Mouse (Mus musculus): ENCODE results near the gene Ebi3. TPM values are rescaled to one million over a fixed set of nuclear protein-coding genes. Genes with fewer than 3 reads are reported as not detected.
A peak's percentile ranks its signal among the peaks of the same experiment; 100 is the strongest.

Ebi3 gene
- total RNA-seq, 2 experiments from 2014 or later: 2.1 to 2.5 TPM

DNA sequence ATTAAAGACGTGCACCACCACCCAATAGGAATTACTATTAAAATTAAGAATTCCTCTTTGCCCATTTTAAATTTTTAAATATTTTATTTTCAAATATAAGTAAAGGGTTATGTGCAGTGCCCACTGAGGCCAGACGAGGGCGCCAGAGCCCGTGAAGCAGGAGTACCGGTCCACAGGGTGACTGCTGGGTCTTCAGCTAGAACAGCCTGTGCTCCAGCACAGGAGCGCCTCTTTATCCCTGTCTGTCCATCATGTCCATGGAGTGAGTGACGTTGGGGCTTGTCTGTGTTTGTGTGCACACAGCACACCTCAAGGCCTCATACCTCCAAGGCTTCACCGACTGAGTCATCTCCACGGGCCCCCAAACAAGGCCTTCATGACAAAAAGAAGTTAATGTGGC is 4.7 kb downstream of the Ebi3 start:
- intact Hi-C loops (cut with DNase I): loop anchor here (5.0 kb wide), 2 partner anchors 120 to 255 kb away; partner anchors contain the start of genes Hdgfl2 and Ubxn6
- peak; percentile 62 to 71 for DNase-seq (ENCODE audit: low spot score in 2 of 2)

DNA sequence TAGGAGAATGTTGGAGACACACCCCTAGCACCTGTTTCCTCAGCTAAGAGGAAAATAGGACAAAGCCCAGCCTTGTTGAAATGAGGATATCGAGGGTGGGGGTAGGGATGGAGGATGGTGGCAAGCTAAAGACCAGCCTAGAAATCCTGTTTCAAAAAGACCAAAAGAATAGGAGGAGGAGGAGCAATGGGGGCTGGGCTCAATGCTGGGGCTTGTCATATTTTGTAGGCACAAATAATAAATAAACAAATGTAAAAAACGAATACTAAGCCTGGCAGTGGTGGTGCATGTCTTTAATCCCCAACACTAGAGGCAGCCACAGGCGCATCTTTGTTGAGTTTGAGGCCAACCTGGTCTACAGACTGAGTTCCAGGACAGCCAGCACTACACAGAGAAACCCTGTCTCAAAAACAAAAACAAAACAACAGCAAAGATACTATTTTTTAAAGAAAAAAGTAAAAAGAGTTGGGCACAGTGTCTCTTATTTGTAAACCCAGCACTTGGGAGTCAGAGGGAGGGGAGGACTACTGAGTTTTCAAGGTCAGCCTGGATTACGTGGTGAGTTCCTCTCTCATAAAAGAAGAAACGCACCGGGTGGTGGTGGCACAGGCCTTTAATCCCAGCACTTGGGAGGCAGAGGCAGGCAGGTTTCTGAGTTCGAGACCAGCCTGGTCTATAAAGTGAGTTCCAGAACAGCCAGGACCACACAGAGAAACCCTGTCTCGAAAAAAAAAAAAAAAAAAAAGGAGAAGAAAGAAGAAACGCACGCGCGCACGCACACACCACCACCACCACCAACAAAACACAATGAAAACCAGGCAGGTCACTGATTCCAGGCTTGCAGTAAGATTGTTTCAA is 5.5 kb downstream of the Ebi3 start:
- intact Hi-C loops (cut with DNase I): loop anchor here (5.0 kb wide), 2 partner anchors 119 to 256 kb away; partner anchors contain the start of genes Hdgfl2 and Ubxn6
- no peak for DNase-seq (ENCODE audit: low spot score in 2 of 2)

DNA sequence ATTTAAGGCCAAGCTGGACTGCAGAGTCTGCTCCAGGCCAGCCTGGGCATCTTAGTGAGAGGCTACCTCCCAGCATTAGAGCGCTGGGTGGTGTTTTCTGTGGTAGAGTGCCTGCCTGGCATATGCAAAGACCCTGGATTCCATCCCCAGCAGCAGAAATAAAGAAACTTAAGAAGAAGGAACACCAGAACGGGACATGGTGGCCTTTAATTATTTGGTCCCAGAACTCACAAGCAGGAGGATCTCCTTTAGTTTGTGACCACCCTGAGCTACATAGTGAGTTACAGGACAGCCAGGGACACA is 6.1 kb downstream of the Ebi3 start:
- intact Hi-C loops (cut with DNase I): loop anchor here (5.0 kb wide), 2 partner anchors 119 to 256 kb away; partner anchors contain the start of genes Hdgfl2 and Ubxn6
- DNase-seq (ENCODE audit: low spot score in 2 of 2): no peak

DNA sequence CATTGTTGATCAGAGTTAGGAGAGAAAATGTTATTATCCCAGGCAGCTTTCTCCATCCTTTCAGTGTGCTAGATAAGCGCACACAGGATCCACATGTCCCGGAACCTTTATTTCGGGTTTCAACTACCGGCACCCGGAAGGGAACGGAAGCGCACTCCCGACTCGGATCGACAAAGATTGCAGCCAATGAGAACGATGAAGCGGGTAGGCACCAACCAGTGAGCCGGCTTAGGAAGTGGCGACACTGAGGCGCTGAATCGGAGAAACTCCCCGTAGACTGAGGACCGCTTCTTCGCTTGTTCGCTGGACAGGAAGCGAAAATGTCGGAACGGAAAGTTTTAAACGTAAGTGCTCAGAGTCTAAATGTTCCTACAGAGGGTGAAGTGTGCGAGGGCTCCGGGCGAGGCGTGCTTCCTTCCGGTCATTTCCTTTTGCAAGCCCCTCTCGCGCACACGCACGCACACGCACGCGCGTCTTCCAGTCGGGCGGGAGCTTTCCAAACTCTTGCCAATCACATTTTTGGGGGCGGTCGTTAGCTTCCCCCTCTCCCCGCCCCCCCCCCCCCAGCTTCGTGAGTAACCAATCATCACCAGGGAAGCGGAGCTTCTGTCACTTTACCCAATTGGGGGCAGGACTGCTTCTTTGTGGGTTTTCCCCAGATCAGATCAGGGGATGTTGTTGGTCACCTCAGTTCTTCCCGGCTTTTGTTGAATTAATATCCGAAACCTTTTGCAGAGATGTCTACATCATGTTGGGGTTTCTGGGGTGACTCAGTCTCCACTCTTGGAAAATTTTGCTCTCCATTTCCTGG is 6.7 kb downstream of the Ebi3 start, which contains the start of gene Yju2:
Yju2 (plus strand) TSS at position 182 of the 811 bp plus-strand sequence.
- intact Hi-C loops (cut with DNase I): loop anchor here (5.0 kb wide), 2 partner anchors 118 to 257 kb away; partner anchors contain the start of genes Hdgfl2 and Ubxn6
- DNase-seq (ENCODE audit: low spot score in 2 of 2): peak; percentile 96 to 98

- no peak for DNase-seq (ENCODE audit: low spot score in 2 of 2)
- intact Hi-C loops (cut with DNase I): loop anchor here (5.0 kb wide), 2 partner anchors 117 to 258 kb away; partner anchors contain the start of genes Hdgfl2 and Ubxn6
Observed at GRCm38 (mm10) chr17:55959946-55960740, 7.7 kb downstream of the Ebi3 start.

DNA sequence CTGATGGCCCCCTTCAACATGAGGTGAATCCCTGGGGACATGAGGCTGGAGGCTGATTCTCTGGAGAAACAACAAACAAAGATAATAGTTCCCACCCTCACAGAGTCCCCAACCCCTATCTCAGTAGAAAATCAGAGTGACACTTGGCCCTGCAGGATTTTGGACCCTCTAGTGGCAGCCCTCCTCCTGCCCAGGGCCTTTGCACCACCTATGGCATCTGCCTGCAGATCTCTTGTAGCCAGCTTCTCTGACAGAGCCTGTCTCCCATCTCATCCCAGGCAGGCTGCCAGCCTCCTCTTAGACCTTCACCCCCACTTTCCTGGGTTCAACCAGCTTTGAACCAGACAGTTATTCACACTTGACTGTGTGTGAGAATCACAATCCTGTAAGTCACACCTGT is 8.4 kb downstream of the Ebi3 start:
- intact Hi-C loops (cut with DNase I): no loop called here
- no peak for DNase-seq (ENCODE audit: low spot score in 2 of 2)

DNA sequence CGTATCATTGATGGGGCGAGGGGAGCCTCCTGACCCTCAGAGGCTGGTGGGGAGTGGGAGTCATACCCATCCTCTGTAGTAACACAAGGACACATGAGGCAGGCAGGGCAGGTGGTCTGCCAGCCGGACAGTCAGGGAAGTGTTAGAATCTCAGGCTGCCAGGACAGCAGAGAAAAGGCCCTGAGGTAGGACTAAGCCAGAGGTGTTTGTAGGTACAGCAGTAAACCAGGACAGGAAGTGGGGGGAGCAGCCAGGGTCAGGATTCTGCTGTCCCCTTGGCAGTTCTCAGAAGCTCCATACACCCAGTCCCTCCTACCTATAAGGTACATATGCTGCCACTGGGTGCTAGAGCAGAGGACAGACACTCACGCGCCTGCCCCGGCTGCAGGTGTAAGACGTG is 9.2 kb downstream of the Ebi3 start:
- no peak for DNase-seq (ENCODE audit: low spot score in 2 of 2)
- intact Hi-C loops (cut with DNase I): no loop called here

- no peak for DNase-seq (ENCODE audit: low spot score in 2 of 2)
- intact Hi-C loops (cut with DNase I): no loop called here
Observed at GRCm38 (mm10) chr17:55963171-55963570, 10.7 kb downstream of the Ebi3 start.

- no peak for DNase-seq (ENCODE audit: low spot score in 2 of 2)
- intact Hi-C loops (cut with DNase I): no loop called here
Observed at GRCm38 (mm10) chr17:55964496-55964895, 12.1 kb downstream of the Ebi3 start.

DNA sequence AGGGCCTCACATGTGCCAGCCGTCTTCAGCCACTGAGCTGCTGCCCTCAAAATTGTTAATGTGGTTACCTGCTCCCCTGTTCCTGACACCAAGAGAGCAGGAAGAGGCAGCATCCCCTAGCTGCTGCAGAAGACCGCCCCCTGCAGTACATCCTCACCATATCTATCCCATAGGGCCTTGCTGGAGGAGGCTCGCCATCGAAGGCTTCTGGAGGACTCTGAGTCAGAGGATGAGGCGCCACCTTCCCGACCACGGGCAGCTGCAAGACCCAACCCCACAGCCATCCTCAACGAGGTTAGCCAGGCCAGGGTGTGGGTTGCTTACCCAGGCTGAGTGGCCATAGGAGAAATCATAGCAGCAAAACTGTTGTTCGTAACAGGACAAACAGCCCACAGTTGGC is 12.6 kb downstream of the Ebi3 start:
- intact Hi-C loops (cut with DNase I): no loop called here
- no peak for DNase-seq (ENCODE audit: low spot score in 2 of 2)

- no peak for DNase-seq (ENCODE audit: low spot score in 2 of 2)
- intact Hi-C loops (cut with DNase I): no loop called here
Observed at GRCm38 (mm10) chr17:55967186-55967585, 14.7 kb downstream of the Ebi3 start.

GRCm38 (mm10) chr17:55968210-55968609 is 15.8 kb downstream of the Ebi3 start:
- intact Hi-C loops (cut with DNase I): no loop called here
- no peak for DNase-seq (ENCODE audit: low spot score in 2 of 2)

DNA sequence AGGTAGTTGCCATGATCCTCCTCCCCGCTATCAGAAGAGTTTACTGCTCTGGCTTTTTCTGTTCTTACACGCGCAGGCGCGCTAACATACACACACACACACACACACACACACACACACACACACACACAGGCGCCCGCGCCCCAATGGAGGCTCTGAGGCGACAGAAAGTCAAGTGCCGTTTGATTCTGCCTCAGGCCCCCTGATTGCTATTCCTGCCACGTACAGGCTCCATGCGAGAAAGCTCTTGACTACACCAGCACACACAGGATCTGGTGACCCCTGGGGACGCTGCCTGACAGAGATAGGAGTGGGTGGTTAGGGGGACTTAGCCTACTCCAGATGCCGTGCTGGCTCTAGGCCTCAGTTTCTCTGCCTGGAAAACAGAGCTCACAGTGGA is 17.1 kb downstream of the Ebi3 start:
- DNase-seq (ENCODE audit: low spot score in 2 of 2): peak in 1 of 2 experiments; percentile 44
- intact Hi-C loops (cut with DNase I): no loop called here

DNA sequence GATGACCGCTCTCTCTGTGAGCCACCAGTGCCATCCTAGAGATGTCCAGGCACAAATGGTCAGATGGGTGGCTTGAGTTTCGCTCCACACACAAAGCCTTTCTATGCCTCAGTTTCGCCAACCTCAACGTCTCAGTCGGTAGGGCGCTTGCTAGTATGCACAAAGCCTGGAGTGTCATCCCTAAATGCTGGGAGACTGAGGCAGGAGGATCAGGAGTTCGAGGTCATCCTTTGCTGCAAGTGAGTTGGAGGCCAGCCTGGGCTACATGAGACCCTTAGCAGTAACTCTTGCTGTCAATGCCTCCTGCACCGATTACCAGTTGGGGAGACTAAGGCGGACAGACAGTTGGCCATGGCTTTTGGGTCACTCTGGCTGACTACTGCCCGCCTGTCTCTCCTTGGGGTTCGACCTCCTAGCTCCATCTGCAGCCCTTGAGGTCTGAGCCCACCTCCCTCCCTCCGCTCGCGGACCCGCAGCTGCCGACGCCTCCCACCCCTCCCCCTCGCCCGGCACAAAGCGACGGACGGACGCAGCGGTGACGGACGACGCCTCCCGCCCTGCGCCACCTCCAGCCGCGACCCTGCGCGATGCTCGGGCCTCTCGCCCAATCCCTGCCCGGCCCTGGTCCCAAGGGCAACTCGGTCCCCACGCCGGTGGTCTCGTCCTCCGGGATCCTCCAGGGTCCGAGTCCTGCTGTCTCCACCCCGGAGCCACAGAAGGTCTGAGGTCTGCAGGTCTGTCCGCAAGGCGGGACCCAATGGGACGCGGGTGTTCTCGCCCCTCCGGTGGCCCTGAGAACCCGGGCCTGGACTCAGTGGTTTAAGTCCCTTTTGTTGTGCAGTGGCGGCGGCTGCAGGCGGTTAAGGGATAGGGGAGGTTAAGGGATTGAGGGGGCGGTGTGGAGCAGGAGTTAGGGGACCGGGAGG is 17.8 kb downstream of the Ebi3 start, which contains the start of gene Shd:
Shd (plus strand) TSS at position 502 of the 926 bp plus-strand sequence.
- DNase-seq (ENCODE audit: low spot score in 2 of 2): no peak
- intact Hi-C loops (cut with DNase I): no loop called here

DNA sequence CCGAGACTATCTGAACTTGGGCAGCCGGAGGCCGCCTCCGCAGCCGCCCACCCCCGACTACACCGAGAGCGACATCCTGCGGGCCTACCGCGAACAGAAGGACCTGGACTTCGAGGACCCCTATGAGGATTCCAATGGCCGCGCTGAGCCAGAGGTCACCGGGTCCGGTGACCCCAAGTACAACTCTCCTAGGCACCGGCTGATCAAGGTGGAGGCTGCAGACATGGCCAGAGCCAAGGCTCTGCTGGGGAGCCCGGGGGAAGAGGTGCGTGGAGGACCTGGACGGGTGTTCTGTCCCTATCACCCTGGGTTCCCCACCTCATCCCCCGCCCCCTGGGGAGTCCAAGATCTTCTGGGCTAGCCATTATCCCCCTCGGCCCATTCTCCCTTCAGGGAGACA is 19.0 kb downstream of the Ebi3 start:
- no peak for DNase-seq (ENCODE audit: low spot score in 2 of 2)
- intact Hi-C loops (cut with DNase I): no loop called here

GRCm38 (mm10) chr17:55976255-55976862 is 23.9 kb downstream of the Ebi3 start:
- intact Hi-C loops (cut with DNase I): loop anchor here (2.0 kb wide), 1 partner anchor 34 kb away; no protein-coding TSS in a partner anchor
- peak; percentile 64 to 72 for DNase-seq (ENCODE audit: low spot score in 2 of 2)

DNA sequence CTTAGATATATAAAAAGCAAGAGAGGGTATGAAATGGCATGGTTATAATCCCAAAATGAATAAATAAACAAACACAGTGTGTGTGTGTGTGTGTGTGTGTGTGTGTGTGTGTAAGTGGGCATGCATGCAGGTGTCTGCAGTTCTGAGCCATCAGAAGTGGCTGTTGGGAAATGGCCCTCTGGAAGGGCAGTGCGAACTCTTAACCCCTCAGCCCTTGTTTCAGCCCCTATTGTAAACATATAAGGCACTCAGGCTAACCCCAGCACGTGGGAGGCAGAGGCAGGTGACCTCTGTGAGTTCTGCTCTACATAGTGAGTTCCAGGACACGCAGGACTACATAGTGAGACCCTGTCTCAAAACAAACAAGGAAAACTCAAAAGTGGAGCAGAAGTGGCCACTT is 24.9 kb downstream of the Ebi3 start:
- no peak for DNase-seq (ENCODE audit: low spot score in 2 of 2)
- intact Hi-C loops (cut with DNase I): loop anchor here (2.0 kb wide), 1 partner anchor 34 kb away; no protein-coding TSS in a partner anchor
